Mouse (Mus musculus): ENCODE data around the gene Padi1.

DNA sequence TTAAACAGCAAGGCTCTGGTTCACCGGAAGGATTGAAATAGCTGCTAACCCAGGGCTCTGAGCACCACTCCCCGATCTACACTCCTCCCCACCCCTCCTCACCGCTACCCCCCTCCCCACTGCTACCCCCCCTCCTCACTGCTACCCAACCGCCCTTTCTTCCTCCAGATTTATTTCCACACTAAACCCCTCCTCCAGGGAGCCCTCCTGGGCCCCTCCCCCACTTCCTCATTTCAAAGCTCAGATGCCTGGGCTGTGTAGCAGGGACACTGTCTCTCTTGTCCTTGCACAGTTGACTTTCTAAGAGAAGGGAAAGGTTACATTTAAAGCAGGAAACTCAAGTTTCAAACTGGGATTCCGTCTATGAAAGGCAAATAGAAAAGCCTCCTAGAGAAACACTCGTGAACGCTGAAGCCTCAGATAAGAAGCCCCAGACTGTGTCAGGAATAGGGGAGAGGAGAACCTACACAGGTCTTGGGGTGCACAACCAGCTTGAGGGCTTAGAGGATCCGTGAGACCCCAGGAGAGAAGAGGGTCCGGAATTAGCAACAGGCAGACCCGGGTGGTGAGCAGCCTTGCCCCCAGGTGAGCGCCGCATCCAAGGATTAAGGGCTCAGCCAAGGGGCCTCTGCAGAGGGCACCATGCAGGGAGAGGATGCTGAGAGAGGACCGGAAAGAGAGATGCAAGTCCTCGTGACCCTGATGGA is 23.1 kb upstream of the Padi1 start:
- no peak for TF ChIP-seq GATA1 (IDR thresholded peaks at IDR 0.05; ENCODE audit: borderline replicate concordance, low read length)
- no peak for TF ChIP-seq FLI1 (IDR thresholded peaks at IDR 0.05; ENCODE audit: low read length)
